Mouse (Mus musculus): Measurements from ENCODE around the gene Pnma5.
A peak's percentile ranks its signal among the peaks of the same experiment; 100 is the strongest.
"Not testable (repeated sequence)": the region's sequence is repeated elsewhere in the genome, so short reads cannot be mapped to it uniquely, and the experiment has no call there.

Pnma5 gene

GRCm38 (mm10) chrX:73037003-73037402, at the start of gene Pnma5:
Gene Pnma5 (minus strand): TSS chrX:73037103.
- DNase-seq = no peak

GRCm38 (mm10) chrX:73082267-73083055, 45.6 kb upstream of the Pnma5 start, which contains the start of gene Xlr4a:
Gene Xlr4a (minus strand): TSS chrX:73082478.
- not testable (repeated sequence) for DNase-seq

- DNase-seq = not testable (repeated sequence)
Measured at GRCm38 (mm10) chrX:73066765-73067312, 29.9 kb upstream of the Pnma5 start.

GRCm38 (mm10) chrX:73064415-73064793, 27.5 kb upstream of the Pnma5 start, which contains the start of gene Pnma3:
Gene Pnma3 (plus strand): TSS chrX:73064787.
- no peak for DNase-seq

GRCm38 (mm10) chrX:73063512-73064414, 26.9 kb upstream of the Pnma5 start:
- DNase-seq = no peak

GRCm38 (mm10) chrX:73062323-73062722, 25.4 kb upstream of the Pnma5 start:
- no peak for DNase-seq

GRCm38 (mm10) chrX:73061528-73061927, 24.6 kb upstream of the Pnma5 start:
- no peak for DNase-seq

GRCm38 (mm10) chrX:73053860-73054563, 17.1 kb upstream of the Pnma5 start:
- DNase-seq = peak; percentile 91 to 94

- DNase-seq = no peak
Measured at GRCm38 (mm10) chrX:73039666-73040065, 2.8 kb upstream of the Pnma5 start.

GRCm38 (mm10) chrX:73038831-73039230, 1.9 kb upstream of the Pnma5 start:
- no peak for DNase-seq

GRCm38 (mm10) chrX:73012846-73013245, 24.1 kb downstream of the Pnma5 start:
- no peak for DNase-seq

GRCm38 (mm10) chrX:73007597-73008479, 29.1 kb downstream of the Pnma5 start:
- DNase-seq = peak; percentile 91 to 95

GRCm38 (mm10) chrX:73005678-73006077, 31.2 kb downstream of the Pnma5 start:
- no peak for DNase-seq

GRCm38 (mm10) chrX:73003110-73003509, 33.8 kb downstream of the Pnma5 start:
- no peak for DNase-seq

GRCm38 (mm10) chrX:72995542-72995941, 41.4 kb downstream of the Pnma5 start:
- DNase-seq = peak in 1 of 2 experiments; percentile 5

- no peak for DNase-seq
Measured at GRCm38 (mm10) chrX:72992291-72992919, 44.5 kb downstream of the Pnma5 start.

GRCm38 (mm10) chrX:72990581-72990980, 46.3 kb downstream of the Pnma5 start:
- DNase-seq = no peak

GRCm38 (mm10) chrX:72988431-72988830, 48.5 kb downstream of the Pnma5 start:
- DNase-seq = peak; percentile 30 to 44

- DNase-seq = no peak
Measured at GRCm38 (mm10) chrX:72987520-72987905, 49.4 kb downstream of the Pnma5 start.

GRCm38 (mm10) chrX:72986841-72987519, 49.9 kb downstream of the Pnma5 start, which contains the start of gene Zfp185:
Gene Zfp185 (plus strand): TSS chrX:72987339.
- DNase-seq = peak; percentile 73 to 89

Measured in kidney, postnatal 25 days (tissue).